Mouse (Mus musculus): Measurements from ENCODE around the gene Ppp2r5e.

DNA sequence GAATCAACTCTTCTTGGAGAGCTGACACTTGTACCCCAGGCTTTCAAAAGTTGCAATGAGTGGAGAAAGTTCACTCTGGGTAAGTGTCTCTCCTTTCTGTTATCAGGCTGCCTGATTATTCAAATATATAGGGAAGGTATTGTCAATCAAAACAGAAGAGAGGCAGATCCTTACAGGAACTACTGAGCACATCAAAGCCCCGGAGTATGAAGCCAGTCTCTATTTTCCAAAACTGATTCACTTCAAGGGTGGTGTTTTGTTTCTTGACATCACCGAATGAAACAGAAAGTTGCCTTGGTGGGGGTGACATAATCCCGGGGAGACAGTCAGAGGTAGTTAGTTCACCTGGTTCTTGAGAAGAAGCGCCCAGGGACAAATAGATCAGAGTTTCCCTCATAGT is 179.4 kb downstream of the Ppp2r5e start, which contains the start of gene Gphb5:
- TF ChIP-seq CTCF (IDR thresholded peaks at IDR 0.05; ENCODE audit: borderline replicate concordance, insufficient read depth, low read depth, low read length), result no peak
- TF ChIP-seq POLR2A (IDR thresholded peaks at IDR 0.05; ENCODE audit: borderline replicate concordance, insufficient read depth, low read length), result no peak

Data from cerebellum, adult 2 months (tissue).